Mouse (Mus musculus): ENCODE measurements around the gene 2810408A11Rik. TPM values are rescaled to one million over a fixed set of nuclear protein-coding genes. Genes with fewer than 3 reads are reported as not detected.
A peak's percentile ranks its signal among the peaks of the same experiment; 100 is the strongest.

Gene 2810408A11Rik
- 14.5 and 14.7 TPM in 2 replicates for polyA plus RNA-seq (2014; fragmentation: Nextera tagmentation; extraction: Ambion mirVana)

- peak; percentile 92 for DNase-seq (ENCODE audit: low spot score)
- Histone ChIP-seq H3K4me1 (replicated peaks; ENCODE audit: control insufficient read depth, insufficient read depth, low read length) (peaks cover 14% of the 10 kb centered on the region), H3K9me3 (ENCODE audit: control insufficient read depth, low read length) (no peaks in the 10 kb centered on the region), H3K4me2 (replicated peaks; ENCODE audit: low read depth, low read length) (peak within 1 kb of the TSS; percentile 97), H3K27me3 (ENCODE audit: control insufficient read depth, insufficient read depth, low read length) (no peaks in the 10 kb centered on the region), H3K27ac (ENCODE audit: low read depth, low read length) (peak within 1 kb of the TSS; percentile 96), H3K36me3 (ENCODE audit: control insufficient read depth, insufficient read depth, low read length) (peaks cover 6% of the 10 kb centered on the region), H3K9ac (ENCODE audit: low read depth, low read length) (peak within 1 kb of the TSS; percentile 96), H3K4me3 (ENCODE audit: low read depth, low read length) (peak within 1 kb of the TSS; percentile 92)
- under 1% methylated on average over 38 of the region's 38 CpGs for WGBS
- ATAC-seq (ENCODE audit: low FRiP score): peak; percentile 92
Observed at GRCm38 (mm10) chr11:69900471-69901405, at the start of gene 2810408A11Rik, which contains the start of gene Neurl4. TSS of gene 2810408A11Rik (minus strand) at chr11:69900987. TSS of gene Neurl4 (plus strand) at chr11:69901072.

DNA sequence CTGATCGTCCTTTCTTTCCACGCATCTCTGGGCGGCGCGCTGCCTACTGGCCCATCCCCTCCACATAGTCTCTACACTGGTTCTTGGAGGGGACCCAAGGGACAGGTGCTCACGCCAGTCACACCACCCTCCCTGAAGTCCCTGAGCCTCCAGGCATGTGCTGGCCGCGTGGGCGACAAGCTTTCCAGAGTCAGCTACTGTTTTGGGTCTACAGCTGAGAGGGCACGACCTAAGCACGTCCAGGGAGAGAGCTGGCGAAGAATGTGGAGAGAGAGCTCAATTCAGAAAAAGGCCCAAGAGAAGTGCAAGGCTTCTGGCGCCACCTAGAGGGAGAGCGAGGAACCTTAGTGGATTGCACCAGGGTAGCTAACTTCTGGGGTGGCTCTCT is 48.0 kb upstream of the 2810408A11Rik start:
- no peaks in the 10 kb centered on the region for H3K27me3 ChIP-seq (ENCODE audit: control insufficient read depth, insufficient read depth, low read length)
- peak overlapping the region; percentile 47 for H3K4me3 ChIP-seq (ENCODE audit: low read depth, low read length)
- H3K4me1 ChIP-seq (replicated peaks; ENCODE audit: control insufficient read depth, insufficient read depth, low read length): peaks cover 6% of the 10 kb centered on the region; the same call in 1 of the 2 replicates
- ATAC-seq (ENCODE audit: low FRiP score) (peak; percentile 69), DNase-seq (ENCODE audit: low spot score) (peak; percentile 95)
- no peaks in the 10 kb centered on the region for H3K36me3 ChIP-seq (ENCODE audit: control insufficient read depth, insufficient read depth, low read length)
- peak overlapping the region; percentile 75 for H3K27ac ChIP-seq (ENCODE audit: low read depth, low read length)
- peak overlapping the region; percentile 56 for H3K9ac ChIP-seq (ENCODE audit: low read depth, low read length)
- no peaks in the 10 kb centered on the region for H3K9me3 ChIP-seq (ENCODE audit: control insufficient read depth, low read length)
- H3K4me2 ChIP-seq (replicated peaks; ENCODE audit: low read depth, low read length): peak overlapping the region; percentile 61
- 2% methylated on average over 14 of the region's 14 CpGs for WGBS

GRCm38 (mm10) chr11:69948066-69948762 is 47.4 kb upstream of the 2810408A11Rik start, which contains the start of gene Slc2a4:
TSS of gene Slc2a4 (minus strand) at chr11:69948188.
- Histone ChIP-seq H3K9ac (ENCODE audit: low read depth, low read length) (peak within 1 kb of the TSS; percentile 56), H3K27ac (ENCODE audit: low read depth, low read length) (peak within 1 kb of the TSS; percentile 75), H3K36me3 (ENCODE audit: control insufficient read depth, insufficient read depth, low read length) (no peaks in the 10 kb centered on the region), H3K4me1 (replicated peaks; ENCODE audit: control insufficient read depth, insufficient read depth, low read length) (peaks cover 6% of the 10 kb centered on the region; the same call in 1 of the 2 replicates), H3K27me3 (ENCODE audit: control insufficient read depth, insufficient read depth, low read length) (no peaks in the 10 kb centered on the region), H3K4me2 (replicated peaks; ENCODE audit: low read depth, low read length) (peak within 1 kb of the TSS; percentile 61), H3K4me3 (ENCODE audit: low read depth, low read length) (peak within 1 kb of the TSS; percentile 47), H3K9me3 (ENCODE audit: control insufficient read depth, low read length) (no peaks in the 10 kb centered on the region)
- ATAC-seq (ENCODE audit: low FRiP score): peak; percentile 95
- peak; percentile 96 for DNase-seq (ENCODE audit: low spot score)
- under 1% methylated on average over 34 of the region's 34 CpGs for WGBS

GRCm38 (mm10) chr11:69947337-69948065 is 46.7 kb upstream of the 2810408A11Rik start:
- Histone ChIP-seq H3K27me3 (ENCODE audit: control insufficient read depth, insufficient read depth, low read length) (no peaks in the 10 kb centered on the region), H3K27ac (ENCODE audit: low read depth, low read length) (0 out of 2 replicates have a peak overlapping the region, but pooled peaks have one; percentile 10), H3K4me3 (ENCODE audit: low read depth, low read length) (peak overlapping the region; percentile 47), H3K9me3 (ENCODE audit: control insufficient read depth, low read length) (no peaks in the 10 kb centered on the region), H3K4me1 (replicated peaks; ENCODE audit: control insufficient read depth, insufficient read depth, low read length) (peaks cover 6% of the 10 kb centered on the region; the same call in 1 of the 2 replicates), H3K4me2 (replicated peaks; ENCODE audit: low read depth, low read length) (peak overlapping the region; percentile 61), H3K36me3 (ENCODE audit: control insufficient read depth, insufficient read depth, low read length) (no peaks in the 10 kb centered on the region), H3K9ac (ENCODE audit: low read depth, low read length) (peak overlapping the region; percentile 55)
- ATAC-seq (ENCODE audit: low FRiP score) (peak; percentile 58), DNase-seq (ENCODE audit: low spot score) (peak; percentile 49)
- 2% methylated on average over 29 of the region's 29 CpGs for WGBS

DNA sequence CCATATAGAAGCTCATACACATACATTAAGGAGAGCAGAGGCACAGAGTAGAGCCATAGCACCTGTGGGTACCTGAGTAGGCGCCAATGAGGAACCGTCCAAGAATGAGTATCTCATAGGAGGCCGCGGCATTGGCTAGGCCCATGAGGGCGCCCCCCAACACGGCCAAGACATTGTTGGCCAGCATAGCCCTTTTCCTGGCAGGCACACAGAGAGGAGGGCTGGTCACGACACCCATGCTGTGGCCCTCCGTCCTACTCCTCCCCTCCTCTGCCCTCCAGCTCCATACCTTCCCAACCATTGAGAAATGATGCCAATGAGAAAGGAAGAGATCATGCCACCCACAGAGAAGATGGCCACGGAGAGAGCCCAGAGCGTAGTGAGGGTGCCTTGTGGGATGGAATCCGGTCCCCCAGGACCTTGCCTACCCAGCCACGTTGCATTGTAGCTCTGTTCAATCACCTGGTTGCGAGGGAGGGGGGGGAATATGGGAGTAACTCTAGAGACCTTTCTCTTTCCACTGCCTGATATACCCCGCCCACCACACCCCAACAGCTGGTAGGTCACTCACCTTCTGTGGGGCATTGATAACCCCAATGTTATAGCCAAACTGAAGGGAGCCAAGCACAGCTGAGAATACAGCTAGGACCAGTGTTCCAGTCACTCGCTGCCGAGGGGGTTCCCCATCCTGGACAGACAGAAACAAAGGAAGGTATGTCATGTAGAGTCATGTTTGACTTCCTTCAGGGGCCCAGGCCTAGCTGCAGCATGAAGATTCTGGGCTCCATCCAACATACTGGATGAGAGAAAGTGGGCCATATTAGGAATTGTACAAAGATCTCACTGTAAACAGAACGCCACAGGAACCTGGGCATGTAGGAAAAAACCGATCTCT is 45.5 kb upstream of the 2810408A11Rik start:
- WGBS: 87% methylated on average over 18 of the region's 18 CpGs
- ATAC-seq (ENCODE audit: low FRiP score): no peak
- Histone ChIP-seq H3K27ac (ENCODE audit: low read depth, low read length) (no peak overlapping the region), H3K9me3 (ENCODE audit: control insufficient read depth, low read length) (no peaks in the 10 kb centered on the region), H3K4me2 (replicated peaks; ENCODE audit: low read depth, low read length) (peak overlapping the region; percentile 17; the same call in 1 of the 2 replicates), H3K27me3 (ENCODE audit: control insufficient read depth, insufficient read depth, low read length) (no peaks in the 10 kb centered on the region), H3K9ac (ENCODE audit: low read depth, low read length) (no peak overlapping the region), H3K4me3 (ENCODE audit: low read depth, low read length) (peak overlapping the region; percentile 1; the same call in 1 of the 2 replicates), H3K4me1 (replicated peaks; ENCODE audit: control insufficient read depth, insufficient read depth, low read length) (peaks cover 6% of the 10 kb centered on the region; the same call in 1 of the 2 replicates), H3K36me3 (ENCODE audit: control insufficient read depth, insufficient read depth, low read length) (no peaks in the 10 kb centered on the region)
- DNase-seq (ENCODE audit: low spot score): no peak

GRCm38 (mm10) chr11:69945216-69945615 is 44.4 kb upstream of the 2810408A11Rik start:
- H3K27me3 ChIP-seq (ENCODE audit: control insufficient read depth, insufficient read depth, low read length): no peaks in the 10 kb centered on the region
- peaks cover 6% of the 10 kb centered on the region; the same call in 1 of the 2 replicates for H3K4me1 ChIP-seq (replicated peaks; ENCODE audit: control insufficient read depth, insufficient read depth, low read length)
- 83% methylated on average over 13 of the region's 13 CpGs for WGBS
- no peaks in the 10 kb centered on the region for H3K9me3 ChIP-seq (ENCODE audit: control insufficient read depth, low read length)
- H3K4me2 ChIP-seq (replicated peaks; ENCODE audit: low read depth, low read length): no peak overlapping the region
- no peak overlapping the region for H3K4me3 ChIP-seq (ENCODE audit: low read depth, low read length)
- ATAC-seq (ENCODE audit: low FRiP score) (no peak), DNase-seq (ENCODE audit: low spot score) (no peak)
- H3K36me3 ChIP-seq (ENCODE audit: control insufficient read depth, insufficient read depth, low read length): no peaks in the 10 kb centered on the region
- H3K27ac ChIP-seq (ENCODE audit: low read depth, low read length): no peak overlapping the region
- no peak overlapping the region for H3K9ac ChIP-seq (ENCODE audit: low read depth, low read length)

- 82% methylated on average over 4 of the region's 4 CpGs for WGBS
- no peak overlapping the region for H3K4me2 ChIP-seq (replicated peaks; ENCODE audit: low read depth, low read length)
- H3K4me1 ChIP-seq (replicated peaks; ENCODE audit: control insufficient read depth, insufficient read depth, low read length): peaks cover 5% of the 10 kb centered on the region
- peaks cover 27% of the 10 kb centered on the region for H3K27me3 ChIP-seq (ENCODE audit: control insufficient read depth, insufficient read depth, low read length)
- H3K27ac ChIP-seq (ENCODE audit: low read depth, low read length): no peak overlapping the region
- H3K4me3 ChIP-seq (ENCODE audit: low read depth, low read length): no peak overlapping the region
- no peaks in the 10 kb centered on the region for H3K9me3 ChIP-seq (ENCODE audit: control insufficient read depth, low read length)
- H3K9ac ChIP-seq (ENCODE audit: low read depth, low read length): no peak overlapping the region
- DNase-seq (ENCODE audit: low spot score) (no peak), ATAC-seq (ENCODE audit: low FRiP score) (no peak)
- H3K36me3 ChIP-seq (ENCODE audit: control insufficient read depth, insufficient read depth, low read length): no peaks in the 10 kb centered on the region
Observed at GRCm38 (mm10) chr11:69940962-69941361, 40.2 kb upstream of the 2810408A11Rik start.
